Mouse (Mus musculus) hindbrain, embryonic 16.5 days (tissue): Measurements from ENCODE around the gene Zbed4. TPM values are rescaled to one million over a fixed set of nuclear protein-coding genes. Genes with fewer than 3 reads are reported as not detected.
"Not testable (repeated sequence)": the region's sequence is repeated elsewhere in the genome, so short reads cannot be mapped to it uniquely, and the experiment has no call there.

Experiments used
- ATAC-seq: fragments of 200-750 bp; cut with Nextera tagmentation; 2 replicates; pipeline ENCODE4 v1.8.0; 2017; ENCODE audit warnings: moderate TSS enrichment, moderate library complexity
- H3K27ac ChIP-seq: fragments of 300-500 bp; sonication (generic); 2 replicates; pipeline ENCODE4 v1.5.1; 2014; ENCODE audit warnings: low read depth, mild to moderate bottlenecking, control low read depth, low read length, moderate library complexity
- H3K27me3 ChIP-seq: fragments of 300-500 bp; sonication (generic); replicated peaks from 2 replicates; pipeline ENCODE4 v1.6.1; 2014; ENCODE audit warnings: low read length; ENCODE audit not compliant: control insufficient read depth, insufficient read depth
- H3K36me3 ChIP-seq: fragments of 300-500 bp; sonication (generic); 2 replicates; pipeline ENCODE4 v1.6.1; 2014; ENCODE audit warnings: mild to moderate bottlenecking, low read length, moderate library complexity, mixed read lengths; ENCODE audit not compliant: control insufficient read depth, insufficient read depth
- H3K4me1 ChIP-seq: fragments of 300-500 bp; sonication (generic); 2 replicates; pipeline ENCODE4 v1.6.1; 2014; ENCODE audit warnings: low read depth, low read length; ENCODE audit not compliant: control insufficient read depth, insufficient read depth
- H3K4me2 ChIP-seq: fragments of 300-500 bp; sonication (generic); 2 replicates; pipeline ENCODE4 v1.6.1; 2014; ENCODE audit warnings: mild to moderate bottlenecking, low read length, control low read depth, moderate library complexity
- H3K4me3 ChIP-seq: fragments of 300-500 bp; sonication (generic); 2 replicates; pipeline ENCODE4 v1.5.1; 2014; ENCODE audit warnings: mild to moderate bottlenecking, low read length, control low read depth, moderate library complexity
- H3K9ac ChIP-seq: fragments of 300-500 bp; sonication (generic); 2 replicates; pipeline ENCODE4 v1.6.1; 2014; ENCODE audit warnings: low read depth, mild to moderate bottlenecking, control low read depth, low read length, moderate library complexity
- H3K9me3 ChIP-seq: fragments of 300-500 bp; sonication (generic); 2 replicates; pipeline ENCODE4 v1.6.1; 2014; ENCODE audit warnings: mild to moderate bottlenecking, low read length, moderate library complexity; ENCODE audit not compliant: control insufficient read depth
- WGBS: fragments of 180-500 bp; shearing (Covaris S2); extraction: QIAGEN DNeasy Blood & Tissue Kit; methylation state at CpG from one replicate; pipeline ENCODE4 v1.1.7; 2014; 5-methylcytosine and 5-hydroxymethylcytosine counted together
- polyA plus RNA-seq: library from polyadenylated mRNA; unstranded; fragments of >200 nt; fragmentation: Nextera tagmentation; extraction: Ambion mirVana; gene quantifications from 2 replicates; pipeline ENCODE4 v1.2.1, GENCODE M21; 2015

The Zbed4 gene
- polyA plus RNA-seq, result 9.9 and 15.3 TPM in 2 replicates

- 1% methylated on average over 53 of the region's 119 CpGs for WGBS
These were observed at the start of gene Zbed4 for GRCm38 (mm10) chr15:88751564-88752402. Zbed4 (plus strand) TSS chr15:88751660.

GRCm38 (mm10) chr15:88702501-88702900 lies 49.0 kb upstream of the Zbed4 start:
- Histone ChIP-seq H3K4me3 (no peak overlapping the region), H3K27ac (no peak overlapping the region), H3K4me2 (no peak overlapping the region), H3K36me3 (peaks cover 38% of the 10 kb centered on the region), H3K27me3 (no peaks in the 10 kb centered on the region), H3K4me1 (no peaks in the 10 kb centered on the region; the same call in 1 of the 2 replicates), H3K9me3 (no peaks in the 10 kb centered on the region), H3K9ac (no peak overlapping the region)
- no peak for ATAC-seq
- 53% methylated on average over 3 of the region's 3 CpGs for whole genome bisulfite sequencing

More at GRCm38 (mm10) chr15:88751564-88752402, at the start of gene Zbed4:
- peaks cover 15% of the 10 kb centered on the region for H3K4me1 ChIP-seq
- H3K27me3 ChIP-seq, result no peaks in the 10 kb centered on the region
- H3K4me3 ChIP-seq, result peak within 1 kb of the TSS; percentile 95
- peak within 1 kb of the TSS; percentile 90 for H3K27ac ChIP-seq
- H3K4me2 ChIP-seq, result peak within 1 kb of the TSS; percentile 78
- H3K36me3 ChIP-seq, result 0 out of 2 replicates have a peak, but pooled peaks cover 2% of the 10 kb centered on the region
- H3K9me3 ChIP-seq, result no peaks in the 10 kb centered on the region
- H3K9ac ChIP-seq, result peak within 1 kb of the TSS; percentile 90
- peak; percentile 32 for ATAC-seq

GRCm38 (mm10) chr15:88704284-88704683 lies 47.2 kb upstream of the Zbed4 start:
- Histone ChIP-seq H3K36me3 (peaks cover 39% of the 10 kb centered on the region), H3K4me2 (no peak overlapping the region), H3K27me3 (no peaks in the 10 kb centered on the region), H3K9me3 (no peaks in the 10 kb centered on the region), H3K9ac (no peak overlapping the region), H3K27ac (no peak overlapping the region), H3K4me1 (no peaks in the 10 kb centered on the region; the same call in 1 of the 2 replicates), H3K4me3 (no peak overlapping the region)
- 48% methylated on average over 1 of the region's 1 CpGs for WGBS
- ATAC-seq, result no peak

GRCm38 (mm10) chr15:88706320-88706719 lies 45.1 kb upstream of the Zbed4 start:
- H3K27ac ChIP-seq, result no peak overlapping the region
- H3K4me3 ChIP-seq, result no peak overlapping the region
- no peak for ATAC-seq
- H3K9me3 ChIP-seq, result no peaks in the 10 kb centered on the region
- H3K9ac ChIP-seq, result no peak overlapping the region
- WGBS, result 93% methylated on average over 6 of the region's 6 CpGs
- no peaks in the 10 kb centered on the region for H3K4me1 ChIP-seq
- H3K27me3 ChIP-seq, result no peaks in the 10 kb centered on the region
- H3K4me2 ChIP-seq, result no peak overlapping the region
- peaks cover 43% of the 10 kb centered on the region for H3K36me3 ChIP-seq

GRCm38 (mm10) chr15:88706987-88707386 lies 44.5 kb upstream of the Zbed4 start:
- H3K27me3 ChIP-seq, H3K4me1 ChIP-seq, H3K9me3 ChIP-seq, H3K9ac ChIP-seq, H3K27ac ChIP-seq, H3K4me3 ChIP-seq, ATAC-seq, H3K4me2 ChIP-seq: not testable (repeated sequence)
- WGBS, result 74% methylated on average over 13 of the region's 13 CpGs
- peaks cover 49% of the 10 kb centered on the region for H3K36me3 ChIP-seq

- Histone ChIP-seq H3K4me1 (no peaks in the 10 kb centered on the region), H3K4me2 (no peak overlapping the region), H3K36me3 (peaks cover 57% of the 10 kb centered on the region), H3K9ac (no peak overlapping the region), H3K27ac (no peak overlapping the region), H3K9me3 (no peaks in the 10 kb centered on the region), H3K27me3 (no peaks in the 10 kb centered on the region), H3K4me3 (no peak overlapping the region)
- WGBS, result 92% methylated on average over 5 of the region's 5 CpGs
- no peak for ATAC-seq
These were observed 43.3 kb upstream of the Zbed4 start for GRCm38 (mm10) chr15:88708204-88708603.

GRCm38 (mm10) chr15:88708657-88709511 lies 42.6 kb upstream of the Zbed4 start:
- 75% methylated on average over 13 of the region's 13 CpGs for WGBS
- no peak for ATAC-seq
- no peak overlapping the region for H3K27ac ChIP-seq
- H3K4me1 ChIP-seq, result no peaks in the 10 kb centered on the region
- H3K27me3 ChIP-seq, result no peaks in the 10 kb centered on the region
- no peak overlapping the region for H3K4me2 ChIP-seq
- H3K9me3 ChIP-seq, result no peaks in the 10 kb centered on the region
- H3K9ac ChIP-seq, result no peak overlapping the region
- no peak overlapping the region for H3K4me3 ChIP-seq
- H3K36me3 ChIP-seq, result peaks cover 57% of the 10 kb centered on the region

GRCm38 (mm10) chr15:88709878-88710277 lies 41.6 kb upstream of the Zbed4 start:
- ATAC-seq, result no peak
- H3K27me3 ChIP-seq, result no peaks in the 10 kb centered on the region
- no peaks in the 10 kb centered on the region for H3K4me1 ChIP-seq
- 95% methylated on average over 5 of the region's 5 CpGs for WGBS
- H3K36me3 ChIP-seq, result peaks cover 52% of the 10 kb centered on the region
- no peak overlapping the region for H3K4me3 ChIP-seq
- no peak overlapping the region for H3K4me2 ChIP-seq
- H3K27ac ChIP-seq, result no peak overlapping the region
- no peak overlapping the region for H3K9ac ChIP-seq
- no peaks in the 10 kb centered on the region for H3K9me3 ChIP-seq

- WGBS, result 93% methylated on average over 15 of the region's 15 CpGs
- Histone ChIP-seq H3K4me3 (no peak overlapping the region), H3K27ac (no peak overlapping the region), H3K4me1 (no peaks in the 10 kb centered on the region; the same call in 1 of the 2 replicates), H3K9ac (no peak overlapping the region), H3K27me3 (no peaks in the 10 kb centered on the region), H3K4me2 (no peak overlapping the region), H3K36me3 (peaks cover 41% of the 10 kb centered on the region), H3K9me3 (no peaks in the 10 kb centered on the region)
- ATAC-seq, result no peak
These were observed 39.0 kb upstream of the Zbed4 start for GRCm38 (mm10) chr15:88712501-88712900.
